Mouse (Mus musculus) activated CD4-positive, CD25-positive, alpha-beta regulatory T cell (primary cell): ENCODE data around the gene Slc6a1. TPM values are rescaled to one million over a fixed set of nuclear protein-coding genes. Genes with fewer than 3 reads are reported as not detected.

Experiments
- polyA plus RNA-seq, 2 experiments: library from polyadenylated mRNA; unstranded; fragments of 100-300 nt; shearing (Covaris generic); gene quantifications; one replicate each; pipeline ENCODE4 v1.2.1; 2017

Slc6a1 gene
- polyA plus RNA-seq = under 1 TPM in 1 of 2 experiments, not detected in 1; 0.25 TPM

GRCm38 (mm10) chr6:114282469-114283277, at the start of gene Slc6a1:
TSS of gene Slc6a1 (plus strand) at chr6:114282635.

Other genes with a start within 250 kb of the Slc6a1 start
- gene Atp2b2, start 240.0 kb upstream of the Slc6a1 start, polyA plus RNA-seq = under 1 TPM in 1 of 2 experiments, not detected in 1; 0.48 TPM
- not detected for gene Slc6a11, start 151.4 kb upstream of the Slc6a1 start, polyA plus RNA-seq
- not detected for gene Hrh1, start 115.3 kb downstream of the Slc6a1 start, polyA plus RNA-seq